Mouse (Mus musculus): ENCODE results near the gene Gamt. TPM values are rescaled to one million over a fixed set of nuclear protein-coding genes. Genes with fewer than 3 reads are reported as not detected.

The Gamt gene
- polyA plus RNA-seq, 1 experiment from 2014 or later: 35.1 TPM

GRCm38 (mm10) chr10:80292251-80293146, 31.7 kb upstream of the Gamt start, which contains the start of gene Rps15:
Gene Rps15, plus strand, starts transcription at chr10:80292453.
- under 1% methylated on average over 72 of the region's 72 CpGs for WGBS
- peak within 1 kb of the TSS; percentile 90 for H3K4me2 ChIP-seq (ENCODE audit: low read depth)
- ATAC-seq (ENCODE audit: insufficient read depth, low FRiP score, low TSS enrichment): peak; percentile 72
- DNase-seq (ENCODE audit: low spot score): peak; percentile 97
- H3K4me3 ChIP-seq (ENCODE audit: low read depth, low read length): peak within 1 kb of the TSS; percentile 97
- H3K27ac ChIP-seq (ENCODE audit: low read depth, low read length): peak within 1 kb of the TSS; percentile 89
- no peaks in the 10 kb centered on the region for H3K9me3 ChIP-seq (ENCODE audit: control insufficient read depth, low read length)
- peak within 1 kb of the TSS; percentile 99 for H3K9ac ChIP-seq (ENCODE audit: low read length)
- no peaks in the 10 kb centered on the region for H3K27me3 ChIP-seq (ENCODE audit: control insufficient read depth, insufficient read depth, low read length)
- H3K4me1 ChIP-seq (ENCODE audit: control insufficient read depth, insufficient read depth, low read length): peaks cover 18% of the 10 kb centered on the region
- H3K36me3 ChIP-seq (ENCODE audit: control insufficient read depth, insufficient read depth, low read length): peaks cover 8% of the 10 kb centered on the region

- H3K36me3 ChIP-seq (ENCODE audit: control insufficient read depth, insufficient read depth, low read length): peaks cover 13% of the 10 kb centered on the region
- ATAC-seq (ENCODE audit: insufficient read depth, low FRiP score, low TSS enrichment): no peak
These were observed 27.8 kb upstream of the Gamt start for GRCm38 (mm10) chr10:80288657-80289056.

GRCm38 (mm10) chr10:80288097-80288496, 27.3 kb upstream of the Gamt start:
- H3K4me3 ChIP-seq (ENCODE audit: low read depth, low read length): no peak overlapping the region
- H3K9me3 ChIP-seq (ENCODE audit: control insufficient read depth, low read length): no peaks in the 10 kb centered on the region
- ATAC-seq (ENCODE audit: insufficient read depth, low FRiP score, low TSS enrichment): no peak
- no peaks in the 10 kb centered on the region for H3K27me3 ChIP-seq (ENCODE audit: control insufficient read depth, insufficient read depth, low read length)
- H3K27ac ChIP-seq (ENCODE audit: low read depth, low read length): no peak overlapping the region
- WGBS: 91% methylated on average over 12 of the region's 12 CpGs
- H3K9ac ChIP-seq (ENCODE audit: low read length): no peak overlapping the region
- peaks cover 17% of the 10 kb centered on the region for H3K36me3 ChIP-seq (ENCODE audit: control insufficient read depth, insufficient read depth, low read length)
- H3K4me1 ChIP-seq (ENCODE audit: control insufficient read depth, insufficient read depth, low read length): peaks cover 4% of the 10 kb centered on the region
- DNase-seq (ENCODE audit: low spot score): no peak
- no peak overlapping the region for H3K4me2 ChIP-seq (ENCODE audit: low read depth)

More at GRCm38 (mm10) chr10:80288657-80289056, 27.8 kb upstream of the Gamt start:
- Histone ChIP-seq H3K27ac (ENCODE audit: low read depth, low read length) (no peak overlapping the region), H3K27me3 (ENCODE audit: control insufficient read depth, insufficient read depth, low read length) (no peaks in the 10 kb centered on the region), H3K9ac (ENCODE audit: low read length) (no peak overlapping the region), H3K4me1 (ENCODE audit: control insufficient read depth, insufficient read depth, low read length) (peaks cover 10% of the 10 kb centered on the region), H3K4me2 (ENCODE audit: low read depth) (no peak overlapping the region), H3K4me3 (ENCODE audit: low read depth, low read length) (no peak overlapping the region), H3K9me3 (ENCODE audit: control insufficient read depth, low read length) (no peaks in the 10 kb centered on the region)
- DNase-seq (ENCODE audit: low spot score): no peak
- 73% methylated on average over 8 of the region's 8 CpGs for WGBS

GRCm38 (mm10) chr10:80285222-80286070, 24.6 kb upstream of the Gamt start:
- 74% methylated on average over 10 of the region's 15 CpGs for WGBS
- H3K9me3 ChIP-seq (ENCODE audit: control insufficient read depth, low read length): no peaks in the 10 kb centered on the region
- ATAC-seq (ENCODE audit: insufficient read depth, low FRiP score, low TSS enrichment) (no peak), DNase-seq (ENCODE audit: low spot score) (no peak)
- H3K9ac ChIP-seq (ENCODE audit: low read length): no peak overlapping the region
- no peaks in the 10 kb centered on the region for H3K27me3 ChIP-seq (ENCODE audit: control insufficient read depth, insufficient read depth, low read length)
- H3K27ac ChIP-seq (ENCODE audit: low read depth, low read length): no peak overlapping the region
- H3K4me2 ChIP-seq (ENCODE audit: low read depth): no peak overlapping the region
- peaks cover 21% of the 10 kb centered on the region for H3K36me3 ChIP-seq (ENCODE audit: control insufficient read depth, insufficient read depth, low read length)
- H3K4me3 ChIP-seq (ENCODE audit: low read depth, low read length): no peak overlapping the region
- 0 out of 2 replicates have a peak, but pooled peaks cover 2% of the 10 kb centered on the region for H3K4me1 ChIP-seq (ENCODE audit: control insufficient read depth, insufficient read depth, low read length)

GRCm38 (mm10) chr10:80282481-80283441, 21.9 kb upstream of the Gamt start:
- ATAC-seq (ENCODE audit: insufficient read depth, low FRiP score, low TSS enrichment): no peak
- Histone ChIP-seq H3K4me3 (ENCODE audit: low read depth, low read length) (no peak overlapping the region), H3K9ac (ENCODE audit: low read length) (no peak overlapping the region), H3K27me3 (ENCODE audit: control insufficient read depth, insufficient read depth, low read length) (no peaks in the 10 kb centered on the region), H3K4me1 (ENCODE audit: control insufficient read depth, insufficient read depth, low read length) (0 out of 2 replicates have a peak, but pooled peaks cover 2% of the 10 kb centered on the region), H3K9me3 (ENCODE audit: control insufficient read depth, low read length) (no peaks in the 10 kb centered on the region), H3K27ac (ENCODE audit: low read depth, low read length) (no peak overlapping the region), H3K36me3 (ENCODE audit: control insufficient read depth, insufficient read depth, low read length) (peaks cover 29% of the 10 kb centered on the region), H3K4me2 (ENCODE audit: low read depth) (no peak overlapping the region)
- no peak for DNase-seq (ENCODE audit: low spot score)
- WGBS: 92% methylated on average over 20 of the region's 20 CpGs

- Histone ChIP-seq H3K27me3 (ENCODE audit: control insufficient read depth, insufficient read depth, low read length) (no peaks in the 10 kb centered on the region), H3K4me1 (ENCODE audit: control insufficient read depth, insufficient read depth, low read length) (0 out of 2 replicates have a peak, but pooled peaks cover 2% of the 10 kb centered on the region), H3K4me3 (ENCODE audit: low read depth, low read length) (no peak overlapping the region), H3K9ac (ENCODE audit: low read length) (no peak overlapping the region), H3K36me3 (ENCODE audit: control insufficient read depth, insufficient read depth, low read length) (peaks cover 35% of the 10 kb centered on the region), H3K27ac (ENCODE audit: low read depth, low read length) (no peak overlapping the region), H3K4me2 (ENCODE audit: low read depth) (no peak overlapping the region), H3K9me3 (ENCODE audit: control insufficient read depth, low read length) (no peaks in the 10 kb centered on the region)
- DNase-seq (ENCODE audit: low spot score) (no peak), ATAC-seq (ENCODE audit: insufficient read depth, low FRiP score, low TSS enrichment) (no peak)
- 82% methylated on average over 8 of the region's 8 CpGs for WGBS
These were observed 21.1 kb upstream of the Gamt start for GRCm38 (mm10) chr10:80281921-80282371.

GRCm38 (mm10) chr10:80281304-80281703, 20.5 kb upstream of the Gamt start:
- ATAC-seq (ENCODE audit: insufficient read depth, low FRiP score, low TSS enrichment): no peak

GRCm38 (mm10) chr10:80279273-80279672, 18.5 kb upstream of the Gamt start:
- WGBS: 94% methylated on average over 12 of the region's 12 CpGs
- H3K27ac ChIP-seq (ENCODE audit: low read depth, low read length): no peak overlapping the region
- no peak overlapping the region for H3K9ac ChIP-seq (ENCODE audit: low read length)

More at GRCm38 (mm10) chr10:80281304-80281703, 20.5 kb upstream of the Gamt start:
- no peak for DNase-seq (ENCODE audit: low spot score)
- Histone ChIP-seq H3K4me3 (ENCODE audit: low read depth, low read length) (no peak overlapping the region), H3K4me1 (ENCODE audit: control insufficient read depth, insufficient read depth, low read length) (0 out of 2 replicates have a peak, but pooled peaks cover 2% of the 10 kb centered on the region), H3K9ac (ENCODE audit: low read length) (no peak overlapping the region), H3K36me3 (ENCODE audit: control insufficient read depth, insufficient read depth, low read length) (peaks cover 33% of the 10 kb centered on the region), H3K9me3 (ENCODE audit: control insufficient read depth, low read length) (no peaks in the 10 kb centered on the region), H3K27ac (ENCODE audit: low read depth, low read length) (no peak overlapping the region), H3K4me2 (ENCODE audit: low read depth) (no peak overlapping the region), H3K27me3 (ENCODE audit: control insufficient read depth, insufficient read depth, low read length) (no peaks in the 10 kb centered on the region)
- WGBS: 82% methylated on average over 7 of the region's 7 CpGs

More at GRCm38 (mm10) chr10:80279273-80279672, 18.5 kb upstream of the Gamt start:
- DNase-seq (ENCODE audit: low spot score) (no peak), ATAC-seq (ENCODE audit: insufficient read depth, low FRiP score, low TSS enrichment) (no peak)
- Histone ChIP-seq H3K36me3 (ENCODE audit: control insufficient read depth, insufficient read depth, low read length) (peaks cover 37% of the 10 kb centered on the region), H3K4me3 (ENCODE audit: low read depth, low read length) (no peak overlapping the region), H3K4me1 (ENCODE audit: control insufficient read depth, insufficient read depth, low read length) (no peaks in the 10 kb centered on the region), H3K4me2 (ENCODE audit: low read depth) (no peak overlapping the region), H3K27me3 (ENCODE audit: control insufficient read depth, insufficient read depth, low read length) (no peaks in the 10 kb centered on the region), H3K9me3 (ENCODE audit: control insufficient read depth, low read length) (no peaks in the 10 kb centered on the region)

Measured in neural tube, embryonic 11.5 days (tissue).